ENCODE assay signal across 21 mouse cellular contexts in the genomic region with DNA sequence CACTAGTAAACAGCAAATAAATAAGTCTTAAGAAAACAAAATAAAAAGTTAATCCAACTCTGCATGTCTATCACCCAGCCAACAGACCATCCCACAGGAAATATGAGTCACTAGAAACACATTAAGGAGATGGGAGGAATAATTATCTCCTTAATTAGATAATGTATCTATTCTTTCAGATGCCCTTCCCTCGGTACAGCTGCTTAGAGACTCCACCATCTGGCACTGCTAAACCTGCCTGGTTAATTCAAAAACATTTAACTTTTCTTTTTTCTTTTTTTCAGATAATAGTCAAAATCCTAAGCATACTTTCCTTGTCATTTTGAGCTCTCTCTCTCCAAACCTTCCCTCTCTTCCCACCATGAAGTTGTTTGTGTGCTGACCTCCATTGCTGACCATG.
"Had no signal": no experiment of that assay in that cellular context is flagged by ENCODE, and none has a peak within 500 bp of the region (broad histone marks: within the 10 kb centered on the region; RNA-seq: fewer than 3 reads in every experiment).

No protein-coding gene starts in this region.

- H3K9ac ChIP-seq: intestine, embryonic 15.5 days; limb, embryonic 13.5 days; liver, embryonic 12.5 days; liver, embryonic 15.5 days; lung, embryonic 15.5 days; midbrain, embryonic 13.5 days; stomach, embryonic 15.5 days had no signal

- H3K4me3 ChIP-seq: intestine, embryonic 15.5 days; limb, embryonic 10.5 days; limb, embryonic 13.5 days; liver, embryonic 12.5 days; liver, embryonic 15.5 days; lung, embryonic 15.5 days; megakaryocyte, embryonic 14.5 days; midbrain, embryonic 10.5 days; midbrain, embryonic 13.5 days; stomach, embryonic 15.5 days had no signal

- H3K27me3 ChIP-seq: intestine, embryonic 15.5 days; limb, embryonic 13.5 days; liver, embryonic 12.5 days; liver, embryonic 15.5 days; lung, embryonic 15.5 days; megakaryocyte, embryonic 14.5 days; midbrain, embryonic 13.5 days; stomach, embryonic 15.5 days had no signal

- H3K4me1 ChIP-seq: intestine, embryonic 15.5 days; limb, embryonic 10.5 days; limb, embryonic 13.5 days; liver, embryonic 12.5 days; liver, embryonic 15.5 days; lung, embryonic 15.5 days; midbrain, embryonic 10.5 days; midbrain, embryonic 13.5 days; stomach, embryonic 15.5 days had no signal

- DNase-seq: kidney, adult 11 months; kidney, adult 9 months; kidney, postnatal 14 days; kidney, postnatal 4 days; liver; lung, adult 18-20 months; lung, postnatal 10 days; lung, postnatal 36 days; right cerebral cortex, postnatal 14 days; spleen, adult 18-20 months; thymus, postnatal 36 days had no signal

- H3K9me3 ChIP-seq: intestine, embryonic 15.5 days; limb, embryonic 10.5 days; liver, embryonic 12.5 days; liver, embryonic 15.5 days; lung, embryonic 15.5 days; stomach, embryonic 15.5 days had no signal

- H3K36me3 ChIP-seq: intestine, embryonic 15.5 days; limb, embryonic 10.5 days; limb, embryonic 13.5 days; liver, embryonic 12.5 days; liver, embryonic 15.5 days; lung, embryonic 15.5 days; midbrain, embryonic 10.5 days; midbrain, embryonic 13.5 days; stomach, embryonic 15.5 days had no signal

- H3K27ac ChIP-seq: intestine, embryonic 15.5 days; limb, embryonic 10.5 days; limb, embryonic 13.5 days; liver, embryonic 12.5 days; liver, embryonic 15.5 days; lung, embryonic 15.5 days; midbrain, embryonic 10.5 days; midbrain, embryonic 13.5 days; stomach, embryonic 15.5 days had no signal
